Mouse (Mus musculus) mature B cell (primary cell): ENCODE data around the gene Mapk10.

Experiments
- in situ Hi-C: fragments of 300-500 bp; cut with MboI; formaldehyde crosslinking; loops from 2 replicates; pipeline ENCODE4 v1.14.3; 2019

Mapk10 gene

DNA sequence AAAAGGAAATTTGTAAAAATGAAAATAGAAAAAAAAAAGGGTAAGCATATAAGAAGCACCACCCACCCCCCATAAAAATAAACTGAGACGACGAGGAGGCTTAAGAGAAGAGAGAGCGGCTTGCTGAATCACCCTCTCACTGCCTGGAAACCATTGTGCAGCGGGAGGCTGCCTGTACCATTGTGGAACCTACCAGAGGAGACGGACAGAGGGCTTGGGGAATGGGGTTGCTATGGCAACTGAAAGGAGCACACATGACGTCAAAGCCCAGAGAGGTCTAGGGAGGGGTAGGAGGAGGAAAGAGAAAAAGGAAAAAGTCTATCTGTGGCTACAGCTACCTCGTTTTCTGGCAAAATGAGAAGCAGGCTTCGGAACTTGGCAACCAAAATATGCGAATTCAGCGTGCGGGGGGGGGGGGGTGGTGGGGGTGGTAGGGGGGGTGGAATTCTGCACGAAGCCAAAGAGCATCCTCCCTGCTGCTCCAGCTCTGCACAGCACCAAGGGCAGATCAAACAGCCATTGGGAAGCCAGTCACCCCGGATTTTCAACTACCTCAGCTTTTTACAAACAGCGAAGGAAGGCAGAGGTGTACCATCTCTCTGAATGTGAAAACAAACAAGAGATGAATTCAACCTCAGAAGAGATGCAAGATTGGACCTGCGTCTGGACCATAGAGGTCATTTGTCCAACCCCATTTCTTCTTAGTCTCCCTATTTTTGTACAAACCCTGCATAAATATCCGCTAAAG lies at the start of gene Mapk10:
Mapk10 (minus strand) TSS at position 234 of the 748 bp plus-strand sequence.
- in situ Hi-C loops = no loop called here

DNA sequence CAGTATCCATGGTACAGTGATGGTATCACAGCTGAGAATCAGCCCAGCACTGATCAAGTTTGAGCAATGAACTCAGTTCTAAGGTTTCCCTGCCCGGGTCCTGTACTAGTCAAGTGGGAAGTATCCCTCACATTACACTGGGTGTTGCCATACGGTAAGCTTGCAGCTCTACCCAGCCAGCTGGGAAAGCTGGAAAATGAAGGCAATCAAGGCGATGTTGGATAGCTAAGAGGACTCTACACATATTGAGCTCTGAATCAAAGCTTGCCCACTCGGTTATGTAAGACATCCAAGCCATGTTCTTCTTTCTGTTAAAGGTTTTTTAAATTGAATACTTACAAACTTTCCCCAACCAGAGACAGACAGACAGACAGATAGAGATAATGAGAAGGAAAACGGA lies 45.0 kb upstream of the Mapk10 start:
- in situ Hi-C loops = no loop called here

DNA sequence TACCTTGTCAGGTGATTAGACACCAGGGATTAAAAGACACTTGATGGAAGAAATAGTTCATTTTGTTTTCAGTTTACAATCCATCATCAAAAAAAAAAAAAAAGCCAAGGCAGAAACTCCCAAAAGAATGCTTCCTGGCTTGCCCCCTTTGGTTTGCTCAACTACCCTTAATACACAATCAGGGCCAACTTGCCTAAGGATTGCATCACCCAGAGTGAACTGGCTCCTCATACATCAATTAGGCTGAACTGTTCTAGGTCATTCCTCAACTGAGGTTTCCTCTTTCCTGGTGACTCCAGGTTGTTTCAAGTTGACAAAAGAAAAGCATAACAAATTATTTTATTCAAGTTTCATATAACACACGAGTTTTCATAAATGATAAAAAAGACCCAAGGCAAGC lies 31.3 kb upstream of the Mapk10 start:
- in situ Hi-C loops = no loop called here

DNA sequence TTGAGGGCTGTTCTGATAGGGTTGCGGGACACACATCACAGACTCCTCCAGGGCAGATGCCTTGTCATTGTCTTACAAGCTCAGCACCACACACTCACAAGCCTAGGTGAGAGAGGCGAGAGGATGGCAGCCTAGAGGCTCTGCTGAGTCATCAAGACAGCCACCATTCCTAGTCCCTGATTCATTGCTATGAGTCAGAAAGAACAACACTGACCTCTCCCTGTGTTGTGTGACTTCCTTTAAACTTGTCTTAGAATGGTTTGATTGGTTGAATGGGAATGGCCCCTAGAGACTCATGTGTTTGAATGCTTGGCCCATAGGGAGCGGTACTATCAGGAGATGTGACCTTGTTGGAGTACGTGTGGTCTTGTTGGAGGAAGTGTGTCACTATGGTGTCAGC lies 20.7 kb upstream of the Mapk10 start:
- in situ Hi-C loops = no loop called here

DNA sequence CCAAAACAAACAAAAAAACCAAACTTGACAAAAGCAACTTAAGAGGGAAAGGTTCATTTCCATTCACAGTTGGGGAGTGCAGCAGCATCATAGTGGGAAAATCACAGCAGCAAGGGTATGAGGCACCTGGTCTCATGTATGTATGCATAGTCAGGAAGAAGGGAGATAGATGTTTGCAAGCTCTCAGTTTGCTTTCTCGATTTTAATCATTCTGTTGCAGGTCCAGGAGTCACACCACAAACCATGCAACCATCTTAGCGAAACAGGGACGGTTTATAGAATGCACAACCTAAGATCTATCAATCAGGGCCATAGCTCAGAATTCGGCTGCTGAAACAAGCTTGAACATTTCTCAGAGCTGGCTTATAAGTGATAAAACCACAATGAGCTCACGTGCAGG lies 19.2 kb upstream of the Mapk10 start:
- in situ Hi-C loops = no loop called here

DNA sequence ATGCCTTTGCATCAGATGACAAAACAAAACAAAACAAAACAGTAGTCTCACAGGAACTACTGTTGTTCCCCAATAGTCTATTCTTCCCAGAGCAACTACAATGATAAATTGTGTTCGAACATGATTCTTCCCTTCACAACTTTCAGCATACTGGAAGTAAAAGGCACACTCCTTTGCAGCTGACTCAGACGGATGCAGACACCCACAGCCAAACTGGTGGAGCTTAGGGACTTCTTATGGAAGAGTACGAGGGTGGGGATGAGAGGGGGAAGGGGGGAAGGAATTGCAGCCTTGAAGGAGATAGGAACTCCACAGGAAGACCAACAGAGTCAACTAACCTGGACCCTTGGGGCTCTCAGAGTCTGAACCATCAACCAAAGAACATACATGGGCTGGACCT lies 18.2 kb upstream of the Mapk10 start:
- in situ Hi-C loops = no loop called here

DNA sequence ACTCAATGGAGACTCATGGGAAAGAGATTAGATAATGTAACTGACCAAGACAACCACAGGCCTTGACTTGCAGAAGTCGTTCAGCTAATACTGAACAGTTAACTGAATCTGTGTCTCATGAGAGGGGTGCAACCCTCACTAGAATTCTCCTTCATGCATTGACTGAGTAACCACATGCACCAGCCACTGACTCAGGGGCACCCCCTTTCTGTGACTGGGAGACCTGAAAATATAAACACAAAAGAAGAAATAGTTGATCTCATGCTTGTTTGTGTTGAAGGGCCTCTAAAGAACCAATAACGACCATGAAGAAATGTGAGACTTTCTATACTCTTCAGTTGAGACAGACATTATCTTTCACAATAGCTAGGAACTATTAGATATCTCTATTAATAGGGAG lies 10.9 kb upstream of the Mapk10 start:
- in situ Hi-C loops = no loop called here

DNA sequence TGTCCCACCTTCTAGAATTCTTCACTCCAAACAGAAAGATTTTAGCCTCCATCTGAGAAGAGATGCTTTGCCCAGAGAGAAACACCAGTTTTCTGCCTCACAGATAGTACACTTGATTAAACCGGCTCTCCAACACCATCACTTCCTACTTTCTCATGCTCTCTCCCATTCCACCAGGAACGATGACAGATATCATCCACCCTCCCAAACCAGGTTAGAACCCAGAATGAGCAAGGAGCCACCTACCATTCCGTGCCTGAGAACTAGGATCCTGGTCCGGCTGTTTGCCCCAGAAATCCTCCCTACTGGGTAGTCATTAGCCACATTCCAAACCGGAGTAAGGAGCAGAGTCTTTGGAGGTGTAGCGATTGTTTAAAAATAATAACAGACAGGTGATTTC lies 490 bp downstream of the Mapk10 start:
- in situ Hi-C loops = no loop called here

DNA sequence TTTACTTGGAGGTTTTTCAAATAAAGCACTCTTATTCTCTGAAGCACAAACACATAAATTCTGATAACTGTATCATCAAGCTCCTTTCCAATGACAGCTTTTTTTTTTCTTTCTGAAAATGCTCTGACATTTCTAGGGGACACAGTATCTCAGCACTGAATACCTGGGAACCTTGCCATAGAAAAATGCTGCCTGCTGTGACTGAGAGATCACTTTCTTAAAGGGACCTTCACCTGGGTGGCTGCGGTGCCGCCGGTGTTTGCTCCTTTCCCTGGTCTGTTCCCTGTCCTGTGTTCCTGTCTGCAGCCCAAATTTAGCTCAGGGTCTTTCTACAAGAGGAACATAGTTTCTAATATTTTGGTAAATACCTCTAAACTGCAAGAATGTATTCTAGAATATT lies 1.1 kb downstream of the Mapk10 start:
- in situ Hi-C loops = no loop called here

DNA sequence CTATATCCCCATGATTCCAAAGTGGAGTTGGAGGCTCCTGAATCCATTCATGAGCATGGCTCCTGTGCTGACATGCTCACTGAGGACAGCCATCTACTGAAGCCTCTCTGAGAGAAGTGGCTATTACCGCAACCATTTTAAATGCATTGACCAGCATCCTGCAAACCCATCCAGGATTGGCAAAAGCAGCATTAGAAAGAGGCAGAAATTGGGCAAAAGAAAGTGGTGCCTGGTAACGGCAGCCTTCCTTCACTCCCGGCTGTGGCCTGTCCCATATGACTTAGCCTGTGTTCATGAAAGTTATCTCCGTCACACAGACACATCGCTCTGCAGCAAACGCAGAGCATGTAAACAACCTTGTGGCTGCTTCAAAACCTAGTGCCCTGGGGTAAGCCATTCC lies 1.6 kb downstream of the Mapk10 start:
- in situ Hi-C loops = no loop called here

DNA sequence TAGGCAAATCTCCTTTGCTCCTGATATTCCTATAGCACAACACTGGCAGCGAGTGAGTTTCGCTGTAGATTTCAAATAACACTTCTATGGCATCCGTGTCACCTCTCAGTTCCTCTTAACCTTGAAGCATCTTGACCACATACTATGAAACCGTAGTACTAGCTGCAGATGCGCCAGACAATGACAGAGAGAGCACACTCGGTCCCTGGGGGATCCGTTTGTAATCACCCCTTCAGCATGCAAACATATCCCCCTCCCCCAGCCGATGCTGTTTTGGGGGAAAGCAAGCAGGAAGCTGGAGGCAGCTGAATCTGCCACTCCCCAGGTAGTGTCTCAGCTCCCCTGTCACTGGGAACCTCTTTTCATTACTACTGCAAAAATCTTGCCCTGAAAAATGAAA lies 2.3 kb downstream of the Mapk10 start:
- in situ Hi-C loops = no loop called here

DNA sequence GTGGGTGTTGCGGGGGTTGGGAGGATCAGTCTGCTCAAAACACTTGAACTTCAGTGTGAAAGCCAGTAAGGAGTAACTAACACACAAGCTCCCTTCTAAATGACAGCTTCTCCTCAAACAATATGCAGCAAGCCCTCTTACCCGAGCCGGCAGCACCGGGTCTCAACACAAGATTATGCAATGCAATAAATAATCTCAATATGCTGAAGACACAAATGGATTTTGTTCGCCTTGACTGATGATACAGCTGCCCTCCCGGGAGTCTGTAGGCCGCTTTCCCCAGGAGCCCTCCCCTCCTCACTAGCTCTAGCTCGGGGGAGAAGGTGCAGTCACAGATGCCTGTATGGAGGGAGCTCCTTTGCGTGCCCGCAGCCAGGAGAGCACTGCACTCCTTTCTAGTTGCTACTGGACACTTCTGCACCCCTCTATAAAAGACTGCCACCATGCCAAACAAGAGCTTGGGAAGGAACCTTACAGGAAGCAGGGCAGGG lies 3.1 kb downstream of the Mapk10 start:
- in situ Hi-C loops = no loop called here

DNA sequence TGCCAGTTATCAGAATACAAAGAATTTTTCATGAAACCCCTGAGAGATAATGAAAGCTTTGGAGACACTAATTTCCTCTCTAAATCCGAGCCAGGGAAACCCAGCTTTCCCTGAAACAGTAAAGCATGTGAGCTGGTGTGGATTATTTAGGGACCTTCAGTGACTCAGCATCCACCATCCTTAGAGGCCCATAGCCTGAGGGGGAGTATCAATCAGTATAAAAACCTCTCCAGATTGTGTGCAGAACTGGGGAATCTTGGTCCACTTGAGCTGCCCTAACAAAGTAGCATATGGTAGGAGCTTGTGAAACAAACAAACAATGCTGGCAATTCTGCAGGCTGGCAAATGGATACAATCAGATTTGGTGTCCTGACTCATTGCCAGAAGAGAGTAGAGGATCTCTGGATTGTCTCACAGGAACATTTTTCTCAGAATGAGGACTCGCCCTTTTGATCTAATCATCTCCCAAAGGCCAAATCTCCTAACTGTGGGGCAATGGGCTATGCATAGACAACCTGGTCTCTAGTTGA lies 13.3 kb downstream of the Mapk10 start:
- in situ Hi-C loops = no loop called here

DNA sequence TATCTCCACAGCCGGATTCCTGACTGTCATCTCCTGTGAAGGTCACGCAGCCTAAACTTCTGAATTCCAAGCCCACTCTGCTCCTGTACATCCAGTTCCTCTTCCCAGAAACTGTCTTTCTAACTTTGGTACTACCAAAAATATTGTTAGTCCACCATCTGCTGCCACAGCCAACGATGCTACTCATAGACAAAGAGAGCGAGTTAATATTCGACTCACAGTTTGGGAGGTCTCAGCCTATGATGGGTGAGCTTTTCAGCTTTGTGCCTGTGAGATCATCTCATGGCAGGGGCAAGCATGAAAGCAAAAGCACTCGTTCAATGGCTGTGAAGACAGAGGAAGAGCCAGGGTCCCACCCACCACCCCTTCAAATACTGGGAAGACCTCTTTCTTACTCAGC lies 16.6 kb downstream of the Mapk10 start:
- in situ Hi-C loops = no loop called here

DNA sequence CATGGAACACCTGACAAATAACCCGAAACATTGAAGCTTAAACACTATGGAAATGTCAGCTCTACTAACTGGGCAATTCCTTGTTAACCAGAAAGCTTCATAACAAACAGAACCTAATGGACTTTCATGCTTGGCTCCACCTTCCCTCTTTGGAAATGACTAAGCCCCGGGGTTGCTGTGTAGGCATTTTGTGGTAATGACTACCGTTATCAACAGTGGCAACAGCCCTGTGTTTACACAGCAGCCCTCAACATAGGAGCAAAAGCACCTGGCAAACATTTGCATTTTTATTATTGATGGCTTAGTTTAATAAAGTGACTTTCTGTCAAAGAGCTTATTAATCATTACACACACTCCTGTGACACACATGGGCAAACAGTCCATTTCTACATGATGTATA lies 17.4 kb downstream of the Mapk10 start:
- in situ Hi-C loops = no loop called here

DNA sequence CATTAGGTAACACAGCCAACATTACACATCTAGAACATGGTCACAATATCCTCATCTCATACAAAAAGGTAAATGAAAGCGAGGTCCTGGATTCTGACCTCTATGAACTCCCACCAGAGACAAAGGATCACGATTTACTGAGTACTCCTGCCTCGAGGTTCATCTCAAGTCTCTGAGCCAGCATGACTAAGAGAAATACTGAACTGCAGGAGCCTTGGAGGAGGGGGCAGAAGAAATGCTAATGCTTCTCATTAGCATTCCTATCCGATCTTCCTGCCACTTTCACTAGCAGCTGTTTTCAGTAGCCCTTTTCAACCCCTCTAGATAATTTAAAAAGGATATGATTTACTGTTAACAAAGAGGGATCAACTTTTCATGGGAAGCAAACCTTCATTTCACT lies 19.6 kb downstream of the Mapk10 start:
- in situ Hi-C loops = no loop called here

DNA sequence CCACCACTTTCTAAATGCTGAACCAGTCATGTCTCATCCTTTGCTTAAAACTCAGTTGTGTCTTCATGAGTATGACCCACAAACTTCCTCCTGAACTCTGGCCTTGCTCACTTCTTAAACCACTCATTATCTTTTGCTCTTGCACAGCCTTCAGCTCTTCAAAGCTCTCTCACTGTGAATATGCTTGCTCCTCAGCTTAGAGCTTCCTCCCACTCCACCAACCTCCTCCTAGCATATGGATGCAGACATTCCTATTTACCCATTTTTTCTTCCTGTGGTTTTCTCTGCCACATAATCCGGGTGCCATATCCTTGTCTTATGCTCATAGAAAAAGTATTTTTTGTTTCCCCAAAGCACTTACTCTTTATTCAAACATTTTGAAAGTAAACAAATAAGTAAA lies 26.9 kb downstream of the Mapk10 start:
- in situ Hi-C loops = no loop called here

DNA sequence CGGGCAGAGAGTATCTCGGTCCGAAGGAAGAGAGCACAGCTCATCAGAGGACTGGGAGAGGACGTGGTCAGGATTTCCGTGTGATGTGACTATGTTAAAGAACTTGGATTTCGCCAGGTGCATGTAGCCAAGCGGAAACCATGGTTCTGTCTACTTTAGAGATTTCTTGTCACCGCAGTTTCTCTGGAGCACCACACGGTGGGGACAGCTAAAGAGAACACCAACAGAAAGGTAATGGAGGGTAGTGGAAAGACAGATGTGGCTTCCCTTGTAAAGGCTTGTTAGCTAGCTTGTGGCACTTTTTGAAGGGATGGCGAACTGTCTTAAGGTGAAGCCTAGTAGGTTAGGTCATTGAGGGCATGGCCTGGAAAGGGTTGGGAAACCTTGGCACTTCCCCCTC lies 29.5 kb downstream of the Mapk10 start:
- in situ Hi-C loops = no loop called here

DNA sequence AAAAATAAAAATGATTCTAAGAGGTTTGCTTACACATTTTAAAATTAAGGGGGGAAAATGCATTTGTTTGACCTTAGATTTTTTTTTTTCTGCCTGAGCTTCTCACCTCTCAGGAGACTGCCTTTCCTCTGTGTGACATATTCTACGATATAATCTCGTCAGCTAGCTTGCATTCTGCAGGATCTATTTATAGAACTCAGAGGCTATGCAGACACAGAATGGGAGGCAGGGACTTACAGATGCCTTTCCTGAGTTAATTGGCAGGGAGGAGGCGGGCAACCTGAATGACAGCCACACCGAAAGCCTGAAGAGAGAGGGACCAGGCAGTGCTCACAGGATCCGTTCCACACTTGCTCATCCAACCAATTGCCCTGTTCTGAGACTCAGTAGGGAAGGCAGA lies 34.1 kb downstream of the Mapk10 start:
- in situ Hi-C loops = no loop called here

DNA sequence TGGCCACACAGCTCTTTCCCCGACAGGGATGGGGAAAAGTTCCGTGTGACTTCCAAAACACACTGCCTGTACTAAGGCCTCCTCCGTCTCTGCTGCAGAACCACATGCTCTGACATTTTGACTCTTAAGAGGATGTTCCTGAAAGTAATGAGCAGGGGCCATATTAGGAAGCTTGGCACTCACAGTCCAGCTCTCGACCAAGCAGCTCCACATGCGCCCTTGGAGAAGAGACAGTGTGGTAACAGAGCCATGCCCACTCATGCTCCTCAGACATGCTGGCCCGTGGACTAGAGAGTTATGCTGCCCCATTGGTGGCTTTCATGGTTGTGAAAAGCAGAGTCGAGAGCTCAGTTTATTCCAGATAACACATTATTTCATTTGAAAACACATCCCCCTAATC lies 35.1 kb downstream of the Mapk10 start:
- in situ Hi-C loops = no loop called here

DNA sequence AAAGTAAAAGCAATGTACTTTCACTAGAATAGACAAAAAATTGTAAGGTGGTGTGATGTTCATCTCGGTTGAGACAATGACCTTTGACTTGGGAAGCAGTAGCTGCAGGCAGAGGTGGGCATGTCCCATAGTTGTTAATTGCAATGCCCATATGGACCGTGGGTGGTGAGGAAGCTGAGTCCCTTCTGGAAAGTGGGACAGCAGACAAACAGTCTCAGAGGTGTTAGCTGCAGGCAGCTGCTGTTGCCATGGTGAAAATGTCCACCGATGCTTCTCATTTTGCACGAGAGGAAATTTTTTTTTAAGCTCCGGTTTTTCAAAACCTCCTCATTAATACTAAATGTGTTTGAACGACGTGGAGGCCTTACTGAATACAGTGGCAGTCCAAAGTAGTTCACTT lies 36.5 kb downstream of the Mapk10 start:
- in situ Hi-C loops = no loop called here

DNA sequence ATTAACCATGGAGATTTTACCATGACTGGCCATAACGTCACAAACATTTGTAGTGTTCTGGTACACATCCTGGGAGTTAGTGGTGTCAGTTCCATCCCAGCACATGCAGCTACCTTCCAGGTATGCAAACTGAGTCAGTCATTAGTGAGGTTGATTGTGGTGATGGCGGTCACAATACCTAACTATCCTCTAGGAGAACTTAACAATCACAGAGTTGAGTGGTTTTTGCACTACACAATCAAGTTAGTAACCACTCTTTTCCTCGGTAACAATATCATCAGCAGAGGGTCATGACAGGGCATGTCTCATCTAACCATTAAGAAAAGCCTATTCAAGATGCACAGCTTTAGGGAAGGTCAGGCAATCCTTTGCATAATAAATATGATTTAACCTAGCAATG lies 39.9 kb downstream of the Mapk10 start:
- in situ Hi-C loops = no loop called here

DNA sequence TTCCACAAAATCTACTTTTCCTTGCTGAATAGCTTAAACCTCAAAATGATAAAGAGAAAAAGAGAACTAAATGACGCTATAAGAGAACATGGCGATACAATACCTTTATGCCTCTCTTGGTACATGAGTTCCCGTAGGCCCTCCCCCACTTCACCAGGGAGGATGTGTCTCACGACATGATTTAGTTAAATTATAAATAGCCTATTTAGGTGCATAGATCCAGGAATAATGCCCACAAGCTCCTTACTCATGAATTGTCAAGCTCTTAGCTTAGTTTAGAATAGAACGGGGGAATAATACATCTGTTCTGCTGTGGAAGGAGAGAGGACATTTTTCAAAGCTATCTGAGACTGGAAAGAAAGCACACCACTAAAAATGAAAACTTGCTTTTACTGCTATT lies 43.8 kb downstream of the Mapk10 start:
- in situ Hi-C loops = no loop called here

DNA sequence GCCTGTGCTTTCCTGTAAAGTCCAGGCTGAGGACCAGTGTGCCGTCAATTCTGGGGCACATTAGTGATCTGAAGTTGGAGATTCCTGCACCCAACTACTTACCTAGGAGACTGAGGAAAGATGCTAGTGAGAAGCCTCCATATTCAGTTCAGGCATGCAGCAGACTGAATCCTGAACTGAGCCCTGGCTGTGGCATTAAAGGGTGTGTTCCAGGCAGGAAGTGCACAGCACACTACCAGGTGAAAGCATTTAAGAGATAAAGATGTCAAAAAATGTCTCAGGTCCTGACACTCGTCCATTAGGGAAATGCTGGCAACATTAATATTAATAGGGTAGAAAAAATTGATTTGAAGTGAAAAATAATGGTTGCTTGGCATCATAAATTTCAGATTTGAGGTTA lies 44.4 kb downstream of the Mapk10 start:
- in situ Hi-C loops = no loop called here
